Mouse (Mus musculus): ENCODE measurements around the gene Npas2. TPM values are rescaled to one million over a fixed set of nuclear protein-coding genes. Genes with fewer than 3 reads are reported as not detected.

Gene Npas2
- polyA plus RNA-seq, 1 experiment from 2014 or later, result 0.05 TPM

GRCm38 (mm10) chr1:39234815-39235449, 41.4 kb downstream of the Npas2 start:
- Histone ChIP-seq H3K27ac (replicated peaks) (no peak overlapping the region), H3K4me3 (no peak overlapping the region), H3K27me3 (ENCODE audit: low read depth, poor library complexity, severe bottlenecking) (no peaks in the 10 kb centered on the region), H3K9me3 (replicated peaks) (no peaks in the 10 kb centered on the region), H3K4me1 (no peaks in the 10 kb centered on the region), H3K36me3 (no peaks in the 10 kb centered on the region)
- no peak for DNase-seq (ENCODE audit: low spot score)
- 89% methylated on average over 11 of the region's 11 CpGs for WGBS

GRCm38 (mm10) chr1:39237503-39238255, 44.1 kb downstream of the Npas2 start:
- H3K4me3 ChIP-seq, result no peak overlapping the region
- 77% methylated on average over 9 of the region's 9 CpGs for WGBS
- no peaks in the 10 kb centered on the region for H3K36me3 ChIP-seq
- no peaks in the 10 kb centered on the region for H3K4me1 ChIP-seq
- H3K27me3 ChIP-seq (ENCODE audit: low read depth, poor library complexity, severe bottlenecking), result no peaks in the 10 kb centered on the region
- DNase-seq (ENCODE audit: low spot score), result no peak
- no peaks in the 10 kb centered on the region for H3K9me3 ChIP-seq (replicated peaks)
- H3K27ac ChIP-seq (replicated peaks), result no peak overlapping the region

- Histone ChIP-seq H3K9me3 (replicated peaks) (no peaks in the 10 kb centered on the region), H3K4me1 (no peaks in the 10 kb centered on the region), H3K4me3 (no peak overlapping the region), H3K36me3 (no peaks in the 10 kb centered on the region), H3K27me3 (ENCODE audit: low read depth, poor library complexity, severe bottlenecking) (no peaks in the 10 kb centered on the region), H3K27ac (replicated peaks) (no peak overlapping the region)
- no peak for DNase-seq (ENCODE audit: low spot score)
- 89% methylated on average over 6 of the region's 6 CpGs for WGBS
These were observed 47.5 kb downstream of the Npas2 start for GRCm38 (mm10) chr1:39240860-39241584.

GRCm38 (mm10) chr1:39244726-39245125, 51.2 kb downstream of the Npas2 start:
- no peaks in the 10 kb centered on the region for H3K4me1 ChIP-seq
- no peaks in the 10 kb centered on the region for H3K9me3 ChIP-seq (replicated peaks)
- 44% methylated on average over 1 of the region's 1 CpGs for WGBS
- H3K36me3 ChIP-seq, result no peaks in the 10 kb centered on the region
- no peaks in the 10 kb centered on the region for H3K27me3 ChIP-seq (ENCODE audit: low read depth, poor library complexity, severe bottlenecking)
- no peak overlapping the region for H3K4me3 ChIP-seq
- no peak for DNase-seq (ENCODE audit: low spot score)
- H3K27ac ChIP-seq (replicated peaks), result no peak overlapping the region

- Histone ChIP-seq H3K27me3 (ENCODE audit: low read depth, poor library complexity, severe bottlenecking) (no peaks in the 10 kb centered on the region), H3K4me1 (no peaks in the 10 kb centered on the region), H3K27ac (replicated peaks) (no peak overlapping the region), H3K9me3 (replicated peaks) (no peaks in the 10 kb centered on the region), H3K4me3 (no peak overlapping the region), H3K36me3 (no peaks in the 10 kb centered on the region)
- DNase-seq (ENCODE audit: low spot score), result no peak
- 41% methylated on average over 7 of the region's 7 CpGs for WGBS
These were observed 58.1 kb downstream of the Npas2 start for GRCm38 (mm10) chr1:39251679-39252078.

- H3K4me1 ChIP-seq, result no peaks in the 10 kb centered on the region
- no peaks in the 10 kb centered on the region for H3K36me3 ChIP-seq
- DNase-seq (ENCODE audit: low spot score), result no peak
- no peaks in the 10 kb centered on the region for H3K9me3 ChIP-seq (replicated peaks)
- H3K4me3 ChIP-seq, result no peak overlapping the region
- H3K27ac ChIP-seq (replicated peaks), result no peak overlapping the region
- no peaks in the 10 kb centered on the region for H3K27me3 ChIP-seq (ENCODE audit: low read depth, poor library complexity, severe bottlenecking)
- WGBS, result 77% methylated on average over 4 of the region's 4 CpGs
These were observed 60.2 kb downstream of the Npas2 start for GRCm38 (mm10) chr1:39253771-39254170.

GRCm38 (mm10) chr1:39256051-39256450, 62.5 kb downstream of the Npas2 start:
- no peaks in the 10 kb centered on the region for H3K36me3 ChIP-seq
- H3K27me3 ChIP-seq (ENCODE audit: low read depth, poor library complexity, severe bottlenecking), result no peaks in the 10 kb centered on the region
- no peak for DNase-seq (ENCODE audit: low spot score)
- no peaks in the 10 kb centered on the region for H3K4me1 ChIP-seq
- H3K27ac ChIP-seq (replicated peaks), result no peak overlapping the region
- WGBS, result 84% methylated on average over 9 of the region's 9 CpGs
- H3K9me3 ChIP-seq (replicated peaks), result no peaks in the 10 kb centered on the region
- no peak overlapping the region for H3K4me3 ChIP-seq

- H3K4me1 ChIP-seq, result no peaks in the 10 kb centered on the region
- H3K27me3 ChIP-seq (ENCODE audit: low read depth, poor library complexity, severe bottlenecking), result no peaks in the 10 kb centered on the region
- no peak for DNase-seq (ENCODE audit: low spot score)
- H3K4me3 ChIP-seq, result no peak overlapping the region
- no peak overlapping the region for H3K27ac ChIP-seq (replicated peaks)
- H3K9me3 ChIP-seq (replicated peaks), result no peaks in the 10 kb centered on the region
- WGBS, result 82% methylated on average over 8 of the region's 8 CpGs
- no peaks in the 10 kb centered on the region for H3K36me3 ChIP-seq
These were observed 63.2 kb downstream of the Npas2 start for GRCm38 (mm10) chr1:39256513-39257330.

GRCm38 (mm10) chr1:39257331-39257594, 63.7 kb downstream of the Npas2 start:
- H3K9me3 ChIP-seq (replicated peaks), result no peaks in the 10 kb centered on the region
- no peaks in the 10 kb centered on the region for H3K27me3 ChIP-seq (ENCODE audit: low read depth, poor library complexity, severe bottlenecking)
- H3K4me1 ChIP-seq, result no peaks in the 10 kb centered on the region
- H3K4me3 ChIP-seq, result no peak overlapping the region
- H3K27ac ChIP-seq (replicated peaks), result no peak overlapping the region
- 89% methylated on average over 3 of the region's 3 CpGs for WGBS
- no peak for DNase-seq (ENCODE audit: low spot score)
- H3K36me3 ChIP-seq, result no peaks in the 10 kb centered on the region

- Histone ChIP-seq H3K9me3 (replicated peaks) (no peaks in the 10 kb centered on the region), H3K4me3 (no peak overlapping the region), H3K27ac (replicated peaks) (no peak overlapping the region), H3K36me3 (no peaks in the 10 kb centered on the region), H3K4me1 (no peaks in the 10 kb centered on the region), H3K27me3 (ENCODE audit: low read depth, poor library complexity, severe bottlenecking) (no peaks in the 10 kb centered on the region)
- whole genome bisulfite sequencing, result 77% methylated on average over 3 of the region's 3 CpGs
- no peak for DNase-seq (ENCODE audit: low spot score)
These were observed 66.1 kb downstream of the Npas2 start for GRCm38 (mm10) chr1:39259668-39260067.

GRCm38 (mm10) chr1:39260183-39260978, 66.8 kb downstream of the Npas2 start:
- Histone ChIP-seq H3K27ac (replicated peaks) (no peak overlapping the region), H3K4me1 (no peaks in the 10 kb centered on the region), H3K27me3 (ENCODE audit: low read depth, poor library complexity, severe bottlenecking) (no peaks in the 10 kb centered on the region), H3K4me3 (no peak overlapping the region), H3K36me3 (no peaks in the 10 kb centered on the region), H3K9me3 (replicated peaks) (no peaks in the 10 kb centered on the region)
- WGBS, result 81% methylated on average over 8 of the region's 8 CpGs
- DNase-seq (ENCODE audit: low spot score), result no peak

Data from midbrain, embryonic 10.5 days (tissue).